Mouse (Mus musculus) layer of hippocampus, adult 18-20 months (tissue): Measurements from ENCODE around the gene Sncb. TPM values are rescaled to one million over a fixed set of nuclear protein-coding genes. Genes with fewer than 3 reads are reported as not detected.
A peak's percentile ranks its signal among the peaks of the same experiment; 100 is the strongest.

ENCODE experiments used
- DNase-seq, 2 experiments: peaks; one replicate each; pipeline ENCODE4 v3.0.0; 2022; ENCODE audit warnings: low spot score in 2 of 2
- total RNA-seq, 2 experiments: library from RNA; stranded (reverse); gene quantifications; 2 replicates each; pipeline ENCODE4 v1.2.3; 2021

Sncb gene
- total RNA-seq, 2 experiments from 2014 or later: 687 to 705 TPM

- DNase-seq: no peak
Measured at GRCm38 (mm10) chr13:54783698-54784097, 17.3 kb upstream of the Sncb start, which contains the start of gene Eif4e1b. TSS of gene Eif4e1b (plus strand) at chr13:54783998.

GRCm38 (mm10) chr13:54783235-54783634 is 16.8 kb upstream of the Sncb start:
- no peak for DNase-seq

GRCm38 (mm10) chr13:54781086-54781485 is 14.7 kb upstream of the Sncb start:
- peak in 1 of 2 experiments; percentile 66 for DNase-seq

- peak; percentile 58 to 75 for DNase-seq
Measured at GRCm38 (mm10) chr13:54780592-54780991, 14.2 kb upstream of the Sncb start.

GRCm38 (mm10) chr13:54767012-54767411 is 617 bp upstream of the Sncb start:
- no peak for DNase-seq

DNA sequence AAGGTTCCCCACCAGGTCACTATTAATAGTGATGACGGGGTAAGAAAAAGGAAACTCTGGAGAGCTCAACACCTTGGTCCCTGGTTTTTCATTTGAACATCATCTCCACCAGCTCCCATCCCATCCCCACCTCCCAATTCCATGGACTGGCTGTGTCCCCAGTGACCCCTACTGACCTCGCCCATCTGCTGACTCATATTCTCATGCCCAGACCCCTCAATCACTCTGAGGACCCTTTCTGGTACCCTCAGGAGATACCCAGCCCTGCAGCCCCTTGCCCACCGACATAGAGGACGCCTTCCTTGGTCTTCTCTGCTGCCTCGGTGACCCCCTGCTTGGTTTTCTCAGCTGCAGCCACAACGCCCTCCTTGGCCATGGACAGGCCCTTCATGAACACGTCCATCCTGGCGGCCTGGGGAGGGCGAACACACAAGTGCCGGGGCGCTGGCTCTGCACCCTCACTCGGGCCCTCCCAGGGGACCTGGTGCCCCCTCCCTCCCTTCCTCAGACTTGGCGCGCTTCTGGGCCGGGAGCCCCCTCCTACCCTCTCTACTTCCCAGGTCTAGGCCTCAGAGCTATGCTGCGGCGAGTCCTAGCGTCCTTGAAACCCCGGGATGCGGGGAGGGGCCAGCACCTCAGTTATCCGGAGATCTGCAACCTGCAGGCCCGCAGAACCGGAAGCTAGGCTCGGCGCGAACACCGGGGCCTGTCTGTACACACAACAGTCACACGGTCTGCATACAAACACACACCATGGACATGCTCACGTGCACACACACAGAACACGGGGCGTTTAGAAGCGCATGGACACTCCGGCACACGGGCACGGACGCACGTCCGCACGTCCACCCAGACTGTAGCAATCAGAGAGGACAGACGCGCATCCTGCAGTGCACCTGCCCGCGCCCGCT is 859 bp downstream of the Sncb start:
- DNase-seq: no peak

DNA sequence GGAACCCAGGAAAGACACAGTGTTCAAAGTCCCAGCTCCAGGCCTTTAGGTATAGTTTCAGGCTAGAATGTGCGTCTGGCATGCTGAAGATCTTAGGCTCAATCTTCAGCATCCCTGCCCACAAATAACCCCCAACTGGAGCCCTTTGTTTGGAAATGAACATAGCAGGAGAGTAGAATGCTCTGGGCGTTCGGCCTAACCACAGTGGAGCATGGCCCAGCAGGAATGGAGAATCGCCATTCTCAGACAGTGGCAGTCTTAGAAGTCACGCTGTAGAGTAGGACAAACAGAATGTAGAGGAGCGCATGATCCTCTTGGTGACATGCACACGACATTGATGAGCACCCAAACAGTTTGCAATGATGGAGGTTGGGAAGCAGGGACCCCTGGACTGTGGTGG is 5.5 kb downstream of the Sncb start:
- no peak for DNase-seq

DNA sequence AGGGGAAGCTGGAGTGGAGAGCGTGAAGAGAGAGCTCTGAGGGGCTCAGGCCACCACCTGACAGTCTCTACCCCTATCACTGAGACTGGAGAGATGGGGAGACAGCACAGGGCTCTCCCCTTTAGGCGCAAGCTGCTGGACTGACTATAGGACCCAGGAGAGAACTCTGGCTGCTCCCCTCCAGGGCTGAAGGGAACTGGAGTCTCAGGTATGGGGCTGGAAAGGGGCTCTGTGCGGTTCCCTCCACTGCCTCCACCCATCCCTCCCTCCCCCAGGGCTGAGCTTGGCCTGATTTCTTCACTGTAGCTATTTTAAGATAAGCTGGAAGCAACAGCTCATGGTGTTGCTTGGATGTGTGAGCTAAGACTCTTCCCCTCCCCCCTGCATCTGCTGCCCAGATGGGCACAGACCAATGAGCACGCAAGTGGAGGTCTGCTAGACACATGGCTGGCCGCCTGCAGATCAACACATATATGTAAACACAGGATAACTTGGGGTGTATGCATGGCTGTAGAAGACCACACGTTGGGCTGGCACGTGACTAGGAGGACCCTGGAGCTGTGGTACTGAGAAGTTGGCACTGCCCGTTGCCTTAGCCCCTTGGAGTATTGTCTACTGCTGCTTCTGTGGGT is 6.1 kb downstream of the Sncb start:
- peak; percentile 85 to 92 for DNase-seq

GRCm38 (mm10) chr13:54759496-54759895 is 6.9 kb downstream of the Sncb start:
- no peak for DNase-seq

GRCm38 (mm10) chr13:54758756-54759470 is 7.5 kb downstream of the Sncb start:
- DNase-seq: no peak

DNA sequence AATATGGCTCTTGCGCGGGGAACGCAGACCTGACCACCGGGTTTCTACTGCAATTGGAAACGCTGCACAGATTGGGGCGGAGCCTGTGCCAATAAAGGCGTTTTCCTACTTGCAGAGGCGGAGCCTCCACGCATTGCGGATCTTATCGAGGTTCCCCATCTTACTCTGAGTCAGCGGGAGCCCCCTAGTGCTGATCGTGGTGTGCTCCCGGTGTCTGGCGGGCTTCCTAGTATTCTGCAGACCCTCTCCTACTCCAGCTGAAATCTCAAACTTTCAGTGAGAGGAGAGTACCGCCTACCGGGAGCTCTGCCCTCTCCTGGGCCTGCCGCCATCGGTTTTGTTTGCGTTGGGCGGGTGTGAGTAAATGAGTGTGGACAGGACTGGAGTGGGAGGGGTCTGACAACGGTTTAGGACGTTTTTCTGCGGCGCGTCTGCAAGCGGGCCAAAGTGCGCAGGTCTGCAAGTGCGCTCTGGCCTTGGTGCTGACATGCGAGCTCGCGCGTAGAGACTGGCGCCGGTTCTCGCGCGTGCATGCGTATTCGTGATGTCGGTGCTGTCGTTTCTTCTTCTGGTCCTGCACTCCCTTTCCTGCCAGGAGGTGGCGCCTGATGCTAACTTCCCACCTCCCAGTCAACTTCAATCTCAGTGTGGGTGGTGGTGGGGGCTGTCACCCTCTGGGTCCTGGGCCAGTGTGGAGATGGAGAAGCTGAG is 8.2 kb downstream of the Sncb start:
- DNase-seq: peak; percentile 89 to 95

DNA sequence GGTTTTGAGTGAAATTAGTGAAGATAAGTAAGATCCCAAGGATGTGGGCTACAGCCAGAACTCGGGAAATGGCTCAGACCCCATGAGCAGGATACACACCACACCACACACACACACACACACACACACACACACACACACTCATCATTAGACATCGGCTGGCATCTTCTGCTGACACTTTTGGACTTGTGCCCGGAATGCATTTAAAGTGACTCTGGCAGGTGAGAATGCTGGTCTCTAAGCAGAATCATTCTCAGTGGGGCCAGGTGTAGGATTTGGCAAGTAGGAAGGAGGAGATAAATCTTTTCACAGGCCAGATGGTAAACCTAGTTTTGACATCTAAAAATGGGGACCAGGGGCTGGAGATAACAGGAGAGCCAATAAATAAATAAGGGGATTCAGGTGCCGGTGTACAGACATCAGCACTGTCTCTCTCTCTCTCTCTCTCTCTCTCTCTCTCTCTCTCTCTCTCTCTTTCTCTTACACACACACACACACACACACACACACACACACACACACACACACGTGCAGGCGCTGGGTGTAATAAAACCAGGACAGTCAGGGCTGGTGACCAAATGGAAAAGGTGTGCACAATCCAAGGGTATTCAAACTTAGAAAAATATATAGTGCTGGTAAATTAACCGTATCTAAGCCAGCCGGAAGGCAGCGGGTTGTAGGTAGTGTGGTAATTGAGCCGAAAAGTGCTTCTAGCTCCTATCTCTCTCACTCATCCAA is 9.1 kb downstream of the Sncb start:
- DNase-seq: no peak

- DNase-seq: no peak
Measured at GRCm38 (mm10) chr13:54756156-54756712, 10.2 kb downstream of the Sncb start.

DNA sequence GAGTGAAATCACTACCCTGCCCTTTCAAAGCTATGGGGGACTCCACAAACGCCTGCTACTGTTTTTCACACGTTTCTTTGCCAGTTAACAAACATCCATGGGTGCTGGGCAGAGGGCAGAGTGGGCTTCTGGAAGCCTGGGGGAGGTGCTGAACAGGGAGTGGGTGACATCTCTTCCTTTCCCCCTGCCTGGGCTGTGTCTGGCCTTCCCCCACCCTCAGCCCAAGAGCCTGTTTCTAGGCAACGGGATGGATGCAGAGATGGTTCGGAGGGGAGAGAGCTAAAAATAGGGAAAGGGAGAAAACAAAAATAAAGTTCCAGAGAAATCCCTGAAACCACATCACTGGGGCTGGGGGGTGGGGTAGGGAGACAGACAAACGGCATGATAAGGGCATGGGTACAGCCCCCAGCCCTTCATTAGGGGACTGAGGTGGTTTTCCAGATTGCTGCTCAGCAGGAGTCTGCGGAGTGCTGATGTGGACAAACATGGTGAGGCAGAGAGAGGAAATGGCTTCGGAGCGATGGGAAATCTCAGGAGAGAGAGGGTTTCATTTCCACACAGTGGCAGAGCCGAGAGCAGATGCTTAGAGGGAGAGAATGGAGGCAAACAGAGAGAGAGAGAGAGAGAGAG is 11.1 kb downstream of the Sncb start:
- no peak for DNase-seq

GRCm38 (mm10) chr13:54754169-54755080 is 12.0 kb downstream of the Sncb start:
- DNase-seq: no peak

DNA sequence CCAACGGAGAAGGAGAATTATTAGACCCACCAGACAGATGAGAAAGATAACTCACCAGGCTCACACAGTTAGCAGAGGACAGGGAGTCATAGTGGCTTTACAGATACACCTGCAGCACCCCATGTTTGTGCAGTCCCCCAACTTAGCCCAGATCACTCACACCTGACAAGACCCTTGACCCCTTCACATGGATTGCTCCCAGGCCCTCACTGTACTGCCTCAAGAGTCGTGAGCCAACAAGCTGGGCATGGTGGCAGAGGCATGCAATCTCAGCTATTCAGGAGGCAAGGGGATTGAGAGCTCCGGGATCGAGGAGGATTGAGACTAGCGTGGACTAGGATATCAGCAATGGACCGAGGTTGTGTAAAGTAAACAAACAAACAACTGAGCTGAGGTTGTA is 12.7 kb downstream of the Sncb start:
- DNase-seq: no peak

GRCm38 (mm10) chr13:54752656-54753055 is 13.7 kb downstream of the Sncb start:
- DNase-seq: peak; percentile 92 to 97

DNA sequence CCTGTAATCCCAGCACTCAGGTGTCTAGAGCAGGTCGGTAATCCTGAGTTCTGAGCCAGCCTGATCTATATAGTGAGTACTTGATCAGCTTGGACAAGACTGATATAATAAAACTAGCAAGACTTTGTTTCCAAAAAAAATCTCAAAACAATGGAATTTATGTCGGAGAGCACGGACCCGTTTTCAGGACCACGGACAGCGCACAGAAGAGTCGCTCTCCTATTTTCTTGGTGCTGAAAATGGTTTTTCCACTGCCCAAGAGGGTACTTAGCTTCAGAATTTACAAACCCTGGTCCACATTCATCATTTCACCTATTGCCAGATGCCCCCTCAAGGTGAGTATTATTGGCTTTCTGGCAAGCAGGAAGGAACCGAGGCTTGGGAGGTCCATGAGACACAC is 15.7 kb downstream of the Sncb start:
- no peak for DNase-seq
